Mouse (Mus musculus) Patski (cell line): ENCODE results near the gene Tbl2. TPM values are rescaled to one million over a fixed set of nuclear protein-coding genes. Genes with fewer than 3 reads are reported as not detected.

Experiments used
- ATAC-seq: fragments of 100-300 bp; one replicate; pipeline ENCODE4 v1.8.0; 2021
- CTCF ChIA-PET: fragments of 350-600 bp; sonication (Branson Sonifier 250); formaldehyde crosslinking; loops from one replicate; lab custom pipeline; 2022; ENCODE audit warnings: inconsistent platforms; lab: Charles Lee
- POLR2A ChIA-PET: fragments of 350-600 bp; sonication (Branson Sonifier 250); formaldehyde crosslinking; loops from one replicate; lab custom pipeline; 2022; ENCODE audit warnings: antibody characterized with exemption, inconsistent platforms; lab: Charles Lee
- DNase-seq: peaks from one replicate; pipeline ENCODE4 v3.0.0-alpha.2; 2011; ENCODE audit warnings: low read depth, low spot score
- H3K27me3 ChIP-seq: fragments of 371-371 bp; one replicate; pipeline ENCODE4 v1.5.1; 2021
- CTCF ChIP-seq: fragments of 100-300 bp; IDR thresholded peaks from one replicate; pipeline ENCODE4 v1.5.1; 2021
- in situ Hi-C: fragments of 300-500 bp; cut with MboI; formaldehyde crosslinking; loops from 3 replicates; pipeline ENCODE4 v1.11.1; 2018; ENCODE audit warnings: low pct_unique_long_range_greater_than_20kb, mixed read lengths
- polyA plus RNA-seq: library from polyadenylated mRNA; unstranded; gene quantifications from one replicate; pipeline ENCODE4 v1.2.3, GENCODE M21; 2021

Gene Tbl2
- 12.3 TPM for polyA plus RNA-seq

DNA sequence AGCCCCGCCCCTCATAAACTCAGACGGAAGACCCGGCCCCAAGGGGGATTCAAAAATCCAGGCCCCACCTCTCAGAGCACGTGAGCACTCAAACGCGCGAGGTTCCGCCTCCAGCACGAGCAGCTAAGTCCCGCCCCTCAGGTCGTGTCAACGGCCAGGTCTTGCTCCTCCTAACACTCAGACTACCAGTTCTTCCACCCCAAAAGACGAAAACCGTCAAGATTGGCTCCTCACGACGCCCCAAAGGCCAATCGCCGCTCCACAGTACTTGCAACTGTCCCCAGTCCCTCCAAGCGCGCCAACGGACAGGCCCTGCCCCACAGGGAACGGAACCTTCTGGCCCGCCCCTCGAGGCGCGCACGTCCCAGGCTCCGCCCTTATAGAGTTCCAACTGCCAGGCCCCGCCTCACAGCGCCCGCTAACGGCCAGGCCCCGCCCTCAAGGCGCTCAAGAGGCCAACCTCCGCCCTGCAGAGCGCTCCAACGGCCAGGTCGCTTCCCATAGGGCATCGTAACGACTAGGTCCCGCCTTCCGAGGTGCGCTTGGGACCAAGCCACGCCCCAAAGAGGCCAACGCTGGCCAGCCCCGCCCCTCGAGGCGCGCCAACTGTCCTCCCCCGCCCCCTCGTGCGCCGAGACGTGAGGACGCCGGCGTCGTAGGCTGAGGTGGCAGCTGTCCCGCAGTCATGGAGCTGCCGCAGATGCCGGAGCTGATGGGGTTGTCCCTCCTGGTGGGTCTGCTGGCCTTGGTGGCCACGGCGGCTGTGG, at the start of gene Tbl2:
Gene Tbl2, plus strand, starts transcription at position 605 of the 767 bp plus-strand sequence.
- ChIA-PET POLR2A (interaction anchor here (0.7 to 1.2 kb wide), 3 partner anchors 18 to 86 kb away, joined by 3 to 4 read pairs (median 3); no protein-coding TSS in a partner anchor), CTCF (no interaction called here)
- DNase-seq (peak; percentile 97), ATAC-seq (peak; percentile 97)
- H3K27me3 ChIP-seq = no peaks in the 10 kb centered on the region
- in situ Hi-C loops = no loop called here
- no peak for TF ChIP-seq CTCF

DNA sequence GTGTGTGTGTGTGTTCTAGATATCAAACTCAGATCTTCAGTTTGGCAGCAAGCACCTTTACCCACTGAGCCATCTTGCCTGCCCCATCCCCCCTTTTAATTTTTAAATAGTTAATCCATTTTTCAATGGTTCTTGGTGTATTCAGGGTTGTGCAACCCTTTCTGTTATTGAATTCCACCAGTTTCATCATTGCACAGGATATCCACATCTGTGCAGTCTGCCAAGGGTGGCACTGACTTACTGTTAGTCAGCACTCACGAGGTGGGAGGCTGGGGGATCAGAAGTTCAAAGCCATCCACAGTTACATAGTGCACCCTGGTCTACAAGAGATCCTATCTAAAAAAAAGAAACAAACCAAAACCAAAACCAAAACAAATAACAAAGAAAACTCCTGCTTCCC, 48.5 kb upstream of the Tbl2 start:
- DNase-seq (no peak), ATAC-seq (no peak)
- TF ChIP-seq CTCF = no peak
- POLR2A ChIA-PET = no interaction called here
- H3K27me3 ChIP-seq = no peaks in the 10 kb centered on the region
- in situ Hi-C loops = no loop called here
- CTCF ChIA-PET = no interaction called here

DNA sequence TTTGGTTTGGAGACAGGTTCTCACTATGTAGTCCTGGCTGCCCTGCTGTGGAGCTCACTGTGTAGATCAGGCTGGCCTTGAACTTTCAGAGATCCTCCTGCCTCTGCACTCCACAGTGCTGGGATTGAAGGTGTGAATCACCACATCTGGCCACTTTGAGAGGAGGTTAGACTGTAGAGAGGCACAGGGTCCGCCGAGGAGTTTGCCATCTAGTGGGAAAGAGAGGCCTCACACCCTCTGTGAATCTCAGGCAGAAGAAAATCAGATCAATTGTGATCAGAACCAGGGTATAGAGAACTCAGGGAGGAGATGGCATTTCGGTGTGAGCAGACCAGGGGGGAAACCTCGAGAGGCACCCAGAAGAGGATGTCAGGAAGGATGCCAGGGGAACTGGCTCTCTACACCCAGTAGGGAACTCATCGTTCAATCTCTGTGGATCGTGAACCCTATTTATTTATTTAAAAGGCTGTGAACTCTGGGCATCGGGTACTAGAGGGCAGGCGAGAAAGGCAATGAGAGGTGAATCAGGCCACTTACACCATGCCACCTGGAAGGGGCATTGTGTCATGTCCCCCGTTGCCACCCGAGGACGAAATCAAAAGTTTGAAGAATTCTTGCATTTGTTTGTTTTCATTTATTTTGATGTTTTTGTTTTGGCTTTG, 45.3 kb upstream of the Tbl2 start:
- ATAC-seq (no peak), DNase-seq (no peak)
- ChIA-PET POLR2A (no interaction called here), CTCF (interaction anchor here (1.4 kb wide), 1 partner anchor 88 kb away, joined by 4 read pairs; no protein-coding TSS in a partner anchor)
- no peak for TF ChIP-seq CTCF
- in situ Hi-C loops = no loop called here
- H3K27me3 ChIP-seq = peaks cover 5% of the 10 kb centered on the region

DNA sequence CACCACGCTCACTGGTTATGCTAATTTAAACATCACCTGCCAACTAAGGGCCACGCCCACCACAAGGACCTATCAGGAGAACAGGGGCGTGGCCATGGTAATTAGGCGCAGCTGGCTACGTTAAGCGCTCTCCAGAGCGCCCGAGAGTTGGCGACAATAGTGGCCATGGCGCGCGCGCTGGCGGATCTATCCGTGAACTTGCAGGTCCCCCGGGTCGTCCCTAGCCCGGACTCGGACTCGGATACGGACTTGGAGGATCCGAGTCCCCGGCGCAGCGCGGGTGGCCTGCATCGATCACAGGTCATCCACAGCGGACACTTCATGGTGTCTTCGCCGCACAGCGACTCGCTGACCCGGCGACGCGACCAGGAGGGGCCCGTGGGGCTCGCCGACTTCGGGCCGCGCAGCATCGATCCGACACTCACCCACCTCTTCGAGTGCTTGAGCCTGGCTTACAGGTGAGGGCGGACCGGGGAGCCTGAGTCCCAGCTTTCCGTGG, 42.6 kb upstream of the Tbl2 start:
- ATAC-seq (no peak), DNase-seq (no peak)
- in situ Hi-C loops = no loop called here
- ChIA-PET CTCF (no interaction called here), POLR2A (no interaction called here)
- H3K27me3 ChIP-seq = peaks cover 5% of the 10 kb centered on the region
- TF ChIP-seq CTCF = no peak

DNA sequence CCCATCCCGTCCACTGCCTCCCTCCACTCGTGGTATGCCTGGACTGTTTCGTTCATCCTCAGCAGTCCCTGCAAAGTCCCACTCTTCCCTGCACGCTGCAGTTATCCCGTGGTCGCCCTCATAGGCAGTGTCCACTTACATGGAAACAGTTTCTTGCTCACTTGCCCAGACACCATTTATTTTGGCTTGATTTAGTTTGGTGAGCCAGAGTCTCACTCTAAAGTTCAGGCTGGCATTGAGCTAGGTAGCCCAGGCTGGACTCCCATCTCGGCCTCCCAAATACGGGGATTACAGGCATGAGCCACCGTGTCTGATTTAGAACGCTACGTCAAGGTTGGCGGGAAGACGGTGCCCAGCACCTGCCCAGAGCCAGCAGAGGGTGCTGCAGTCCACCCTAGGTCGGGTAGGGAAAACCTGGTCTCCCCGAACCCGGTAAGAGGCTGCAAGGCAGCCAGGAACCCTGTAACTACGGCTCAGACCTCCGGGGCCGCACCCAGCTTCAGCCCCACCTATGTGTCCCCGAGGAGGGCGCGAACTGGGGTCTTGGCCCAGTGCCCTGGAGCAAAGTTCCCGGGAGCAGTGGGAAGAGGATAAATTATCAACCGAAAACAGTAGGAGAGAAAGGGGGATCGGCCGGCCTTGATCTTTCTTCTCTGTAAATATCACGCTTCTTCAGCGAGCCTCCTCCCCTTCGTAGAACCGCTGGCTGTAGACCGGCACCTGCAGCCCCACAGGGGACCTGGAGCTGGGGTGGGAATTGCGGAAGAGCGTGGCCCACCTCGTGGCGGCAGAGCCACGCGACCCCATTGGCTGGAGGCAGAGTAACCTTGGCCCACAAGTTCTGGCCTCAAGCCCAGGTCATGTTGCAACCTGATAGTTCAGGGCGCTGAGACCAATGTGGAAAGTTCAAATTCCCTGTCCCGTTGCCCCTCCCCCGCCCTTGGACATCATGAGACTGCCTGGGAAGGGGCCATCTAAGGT, 41.6 kb upstream of the Tbl2 start:
- CTCF ChIA-PET = no interaction called here
- DNase-seq (no peak), ATAC-seq (no peak)
- TF ChIP-seq CTCF = no peak
- in situ Hi-C loops = no loop called here
- POLR2A ChIA-PET = no interaction called here
- peaks cover 5% of the 10 kb centered on the region for H3K27me3 ChIP-seq

DNA sequence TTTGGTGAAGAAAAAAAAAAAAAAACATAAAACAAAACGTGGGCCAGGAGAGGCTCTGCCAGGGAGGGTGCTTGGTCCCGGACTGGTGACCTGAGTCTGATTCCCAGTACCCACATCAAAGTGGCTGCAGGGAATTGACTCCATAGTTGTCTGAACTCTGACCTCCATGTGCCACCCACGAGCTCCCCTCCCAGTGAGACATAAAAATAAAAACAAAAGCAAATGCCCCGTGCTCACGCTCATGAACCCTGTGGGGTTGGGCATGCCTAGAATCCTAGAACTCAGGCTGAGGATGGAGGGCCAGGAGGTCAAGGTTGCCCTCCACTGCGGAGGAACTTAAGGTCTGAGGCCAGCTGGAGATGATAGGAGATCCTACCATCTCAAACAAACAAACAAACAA, 40.4 kb upstream of the Tbl2 start:
- ATAC-seq (no peak), DNase-seq (no peak)
- POLR2A ChIA-PET = interaction anchor here (0.6 kb wide), 1 partner anchor 9 kb away, joined by 3 read pairs; no protein-coding TSS in a partner anchor
- no peak for TF ChIP-seq CTCF
- H3K27me3 ChIP-seq = peaks cover 5% of the 10 kb centered on the region
- in situ Hi-C loops = no loop called here
- CTCF ChIA-PET = interaction anchor here (1.0 kb wide), 1 partner anchor 9 kb away, joined by 3 read pairs; no protein-coding TSS in a partner anchor

DNA sequence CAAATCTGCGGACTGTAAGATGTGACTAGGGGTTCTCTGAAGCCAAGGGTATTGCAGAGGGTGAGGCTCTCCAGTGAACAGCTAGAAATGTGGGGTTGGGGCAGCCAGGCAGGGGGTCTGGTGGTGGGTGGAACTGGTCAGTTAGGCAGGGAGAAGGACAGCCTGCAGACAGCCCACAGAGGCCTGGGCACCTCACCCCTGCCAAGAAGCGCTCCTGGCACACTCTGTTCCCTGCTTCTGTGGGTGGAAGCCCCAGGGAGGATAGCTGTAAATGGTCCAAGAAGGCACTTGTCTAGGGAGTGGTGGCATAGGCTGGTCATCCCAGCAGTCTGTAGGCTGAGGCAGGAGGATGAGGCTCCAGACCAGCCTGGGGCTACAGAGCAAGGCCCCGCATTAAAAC, 40.0 kb upstream of the Tbl2 start:
- ChIA-PET CTCF (interaction anchor here (1.0 to 2.5 kb wide), 2 partner anchors 9 to 32 kb away, joined by 3 to 8 read pairs; partner anchors contain the start of gene Vps37d), POLR2A (interaction anchor here (0.6 kb wide), 1 partner anchor 9 kb away, joined by 3 read pairs; no protein-coding TSS in a partner anchor)
- in situ Hi-C loops = no loop called here
- H3K27me3 ChIP-seq = peaks cover 5% of the 10 kb centered on the region
- no peak for ATAC-seq
- TF ChIP-seq CTCF = no peak
- DNase-seq = no peak

DNA sequence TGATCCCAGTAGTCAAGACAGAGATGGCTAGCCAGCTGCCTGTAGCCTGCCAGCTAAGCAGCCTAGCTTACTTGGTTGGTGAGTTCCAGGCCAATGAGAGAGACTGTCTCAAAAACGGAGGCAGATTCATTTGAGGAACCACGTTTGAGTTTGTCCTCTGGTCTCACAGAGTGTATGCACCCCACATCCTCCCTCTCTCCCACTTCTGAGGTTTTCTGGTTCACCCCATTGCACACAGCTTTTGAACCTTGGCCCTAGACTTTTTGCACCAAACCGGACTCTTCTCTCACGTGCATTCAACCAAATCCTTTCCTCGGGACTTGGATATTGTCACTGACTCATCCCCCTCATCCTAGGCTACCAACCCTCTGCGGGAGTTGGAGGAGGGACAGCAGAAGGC, 39.5 kb upstream of the Tbl2 start:
- DNase-seq (no peak), ATAC-seq (no peak)
- in situ Hi-C loops = no loop called here
- no peak for TF ChIP-seq CTCF
- peaks cover 5% of the 10 kb centered on the region for H3K27me3 ChIP-seq
- POLR2A ChIA-PET = no interaction called here
- CTCF ChIA-PET = interaction anchor here (1.2 to 2.5 kb wide), 3 partner anchors 10 to 38 kb away, joined by 3 to 8 read pairs (median 4); partner anchors contain the start of gene Vps37d

DNA sequence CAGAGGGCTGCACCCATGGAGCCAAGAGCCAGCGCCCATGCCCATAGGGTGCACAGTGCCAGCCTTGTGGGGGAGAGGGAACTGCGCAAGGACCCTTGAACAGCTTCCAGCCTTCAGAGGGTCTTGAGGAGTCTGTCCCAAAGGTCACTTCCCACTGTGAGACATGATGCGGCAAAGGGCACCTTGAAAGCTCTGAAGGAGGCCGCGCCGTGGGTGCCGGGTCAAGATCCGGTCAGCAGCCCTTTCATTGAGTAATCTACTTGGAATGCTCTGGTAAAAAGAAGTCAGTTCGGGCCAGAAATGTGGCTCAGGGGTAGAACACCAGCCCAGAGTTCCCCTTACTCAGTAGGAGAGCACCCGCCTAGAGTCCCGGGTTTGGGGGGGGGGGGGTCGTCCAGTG, 35.7 kb upstream of the Tbl2 start:
- no peak for TF ChIP-seq CTCF
- no peaks in the 10 kb centered on the region for H3K27me3 ChIP-seq
- in situ Hi-C loops = no loop called here
- ChIA-PET POLR2A (interaction anchor here (0.6 kb wide), 1 partner anchor 96 kb away, joined by 4 read pairs; no protein-coding TSS in a partner anchor), CTCF (no interaction called here)
- no peak for ATAC-seq
- no peak for DNase-seq
